Comparison of ENCODE assay signal across 8 mouse cellular contexts in genomic region chr1:106714530-106714981, GRCm38 (mm10). TPM values are rescaled to one million over a fixed set of nuclear protein-coding genes. Genes with fewer than 3 reads are reported as not detected.
DNase-seq lines count a peak whose midpoint lies in the region; ATAC-seq and TF ChIP-seq lines count a peak whose summit lies in the region.

No protein-coding gene starts in this region.

- TF ChIP-seq CTCF in spleen, adult 2 months (IDR thresholded peaks at IDR 0.05; ENCODE audit: extremely low read depth, insufficient read depth, insufficient read length, insufficient replicate concordance): no peak

- peak; percentile 63 for DNase-seq in embryo, embryonic 10.5 days (ENCODE audit: low spot score)
- no peak for DNase-seq in embryo, embryonic 11 days
- no peak for DNase-seq in spleen, adult 2 months (ENCODE audit: low read depth in 1 of 2, low spot score in 2 of 2)
- no peak for DNase-seq in spleen, adult 18-20 months
- peak; percentile 81 for DNase-seq in intestine, embryonic 14.5 days (ENCODE audit: low spot score)
- DNase-seq in naive thymus-derived CD4-positive, alpha-beta T cell, adult 2 months (ENCODE audit: low read depth): peak; percentile 64
- DNase-seq in frontal cortex, postnatal 36 days (ENCODE audit: low spot score in 2 of 2): no peak
- no peak for DNase-seq in thymus, postnatal 4 days

- peak; percentile 83 for ATAC-seq in intestine, embryonic 14.5 days (replicated peaks; ENCODE audit: low FRiP score, low TSS enrichment, low read depth)

- TF ChIP-seq POLR2A in spleen, adult 2 months (IDR thresholded peaks at IDR 0.05; ENCODE audit: low read depth, low read length): no peak

- peak overlapping the region; percentile 94 for H3K4me2 ChIP-seq in intestine, embryonic 14.5 days (ENCODE audit: low read length)

- H3K36me3 ChIP-seq in spleen, adult 2 months (ENCODE audit: control insufficient read depth, insufficient read depth, low read length): no peaks in the 10 kb centered on the region
- no peaks in the 10 kb centered on the region for H3K36me3 ChIP-seq in intestine, embryonic 14.5 days (ENCODE audit: control insufficient read depth, insufficient read depth, low read length)

- no peaks in the 10 kb centered on the region for H3K27me3 ChIP-seq in spleen, adult 2 months (ENCODE audit: control insufficient read depth, insufficient read depth, low read length)
- no peaks in the 10 kb centered on the region for H3K27me3 ChIP-seq in intestine, embryonic 14.5 days (replicated peaks; ENCODE audit: control insufficient read depth, insufficient read depth, low read length)

- H3K4me1 ChIP-seq in spleen, adult 2 months (ENCODE audit: control insufficient read depth, insufficient read depth, insufficient read length): peaks cover 5% of the 10 kb centered on the region; the same call in 1 of the 2 replicates
- H3K4me1 ChIP-seq in intestine, embryonic 14.5 days (replicated peaks; ENCODE audit: control insufficient read depth, insufficient read depth, low read length): peaks cover 11% of the 10 kb centered on the region

- H3K9ac ChIP-seq in intestine, embryonic 14.5 days (ENCODE audit: low read length): peak overlapping the region; percentile 83

- WGBS in spleen, adult 2 months: 4% methylated on average over 21 of the region's 21 CpGs
- 4% methylated on average over 21 of the region's 21 CpGs for WGBS in intestine, embryonic 14.5 days

- H3K27ac ChIP-seq in spleen, adult 2 months (ENCODE audit: insufficient read depth, low read length): peak overlapping the region; percentile 63
- H3K27ac ChIP-seq in intestine, embryonic 14.5 days (ENCODE audit: low read depth): peak overlapping the region; percentile 92

- no peaks in the 10 kb centered on the region for H3K9me3 ChIP-seq in intestine, embryonic 14.5 days (ENCODE audit: control insufficient read depth, low read length)

- H3K4me3 ChIP-seq in spleen, adult 2 months (ENCODE audit: extremely low read depth, insufficient read depth, insufficient read length): peak overlapping the region; percentile 60; the same call in 1 of the 2 replicates
- H3K4me3 ChIP-seq in intestine, embryonic 14.5 days (ENCODE audit: low read depth, low read length): peak overlapping the region; percentile 54

RNA-seq across cellular contexts. Expression of gene Bcl2, which starts 0.5 kb away (rescaled TPM):
- 10.6 and 16.7 TPM in 2 replicates for polyA plus RNA-seq in spleen, adult 2 months (2012; rRNA removed)
- 13.4 and 15.5 TPM in 2 replicates for polyA plus RNA-seq in intestine, embryonic 14.5 days (2014; fragmentation: Nextera tagmentation; extraction: Ambion mirVana)

RNA-seq across cellular contexts. Expression of gene Kdsr, which starts 45.0 kb away (rescaled TPM):
- polyA plus RNA-seq in spleen, adult 2 months (2012; rRNA removed): 5.2 and 7.3 TPM in 2 replicates
- 13.5 and 15.0 TPM in 2 replicates for polyA plus RNA-seq in intestine, embryonic 14.5 days (2014; fragmentation: Nextera tagmentation; extraction: Ambion mirVana)

Comparison
In these comparisons a context has a peak if more than half of its experiments do, and no peak if none do; other contexts are left out.
1. DNase-seq: peak in embryo, embryonic 10.5 days (single experiment), intestine, embryonic 14.5 days (single experiment) and naive thymus-derived CD4-positive, alpha-beta T cell, adult 2 months (single experiment); none in embryo, embryonic 11 days (single experiment), spleen, adult 2 months (0 of 2), spleen, adult 18-20 months (0 of 2), frontal cortex, postnatal 36 days (0 of 2) and thymus, postnatal 4 days (single experiment).